Mouse (Mus musculus) small intestine, adult 2 months (tissue): ENCODE data around the gene Nap1l4. TPM values are rescaled to one million over a fixed set of nuclear protein-coding genes. Genes with fewer than 3 reads are reported as not detected.

ENCODE experiments used
- H3K27ac ChIP-seq: fragments of 200-500 bp; 2 replicates; pipeline ENCODE4 v1.5.1; 2012; ENCODE audit warnings: low read depth, low read length, control low read depth, inconsistent platforms; ENCODE audit not compliant: insufficient read depth
- H3K27me3 ChIP-seq: fragments of 200-500 bp; 2 replicates; pipeline ENCODE4 v1.6.1; 2012; ENCODE audit warnings: mild to moderate bottlenecking, moderate library complexity, low read length, inconsistent platforms; ENCODE audit not compliant: control insufficient read depth, insufficient read depth
- H3K36me3 ChIP-seq: fragments of 200-500 bp; 2 replicates; pipeline ENCODE4 v1.6.1; 2012; ENCODE audit warnings: mild to moderate bottlenecking, low read length, control low read depth, inconsistent platforms; ENCODE audit not compliant: control insufficient read depth, insufficient read depth
- H3K4me1 ChIP-seq: fragments of 200-500 bp; 2 replicates; pipeline ENCODE4 v1.6.1; 2012; ENCODE audit warnings: low read length, inconsistent platforms, mixed read lengths; ENCODE audit not compliant: control insufficient read depth, insufficient read depth, insufficient read length
- H3K4me3 ChIP-seq: fragments of 200-500 bp; 2 replicates; pipeline ENCODE4 v1.5.1; 2012; ENCODE audit warnings: low read depth, mild to moderate bottlenecking, control low read depth, inconsistent platforms, low read length, moderate library complexity
- CTCF ChIP-seq: fragments of 200-500 bp; IDR thresholded peaks from 2 replicates; pipeline ENCODE4 v1.5.1; 2012; ENCODE audit warnings: low read depth, mild to moderate bottlenecking, control low read depth, inconsistent platforms, low read length, moderate library complexity, mixed read lengths; ENCODE audit not compliant: insufficient replicate concordance, insufficient read length; ENCODE audit errors: extremely low read depth
- POLR2A ChIP-seq: fragments of 200-500 bp; IDR thresholded peaks from 2 replicates; pipeline ENCODE4 v1.6.1; 2012; ENCODE audit warnings: low read depth, mild to moderate bottlenecking, control low read depth, inconsistent platforms, low read length, moderate library complexity
- WGBS: fragments of 180-500 bp; shearing (Covaris S2); methylation state at CpG from one replicate; pipeline ENCODE4 v1.1.7; 2018; 5-methylcytosine and 5-hydroxymethylcytosine counted together
- polyA plus RNA-seq: library from polyadenylated mRNA; depleted of rRNA; stranded (reverse); fragments of >200 nt; gene quantifications from 2 replicates; pipeline ENCODE4 v1.2.3, GENCODE M21; 2012; rRNA removed

The Nap1l4 gene
- 18.8 and 35.8 TPM in 2 replicates for polyA plus RNA-seq

GRCm38 (mm10) chr7:143548976-143549457 is at the start of gene Nap1l4:
Gene Nap1l4, minus strand, starts transcription at chr7:143549106.
- H3K4me3 ChIP-seq = peak within 1 kb of the TSS; percentile 83
- H3K4me1 ChIP-seq = peaks cover 2% of the 10 kb centered on the region; the same call in 1 of the 2 replicates
- 1% methylated on average over 42 of the region's 43 CpGs for WGBS
- no peaks in the 10 kb centered on the region for H3K27me3 ChIP-seq
- H3K27ac ChIP-seq = peak within 1 kb of the TSS; percentile 92
- H3K36me3 ChIP-seq = no peaks in the 10 kb centered on the region
- no peak for TF ChIP-seq CTCF
- peak; percentile 50; the same call in 1 of the 2 replicates for TF ChIP-seq POLR2A

DNA sequence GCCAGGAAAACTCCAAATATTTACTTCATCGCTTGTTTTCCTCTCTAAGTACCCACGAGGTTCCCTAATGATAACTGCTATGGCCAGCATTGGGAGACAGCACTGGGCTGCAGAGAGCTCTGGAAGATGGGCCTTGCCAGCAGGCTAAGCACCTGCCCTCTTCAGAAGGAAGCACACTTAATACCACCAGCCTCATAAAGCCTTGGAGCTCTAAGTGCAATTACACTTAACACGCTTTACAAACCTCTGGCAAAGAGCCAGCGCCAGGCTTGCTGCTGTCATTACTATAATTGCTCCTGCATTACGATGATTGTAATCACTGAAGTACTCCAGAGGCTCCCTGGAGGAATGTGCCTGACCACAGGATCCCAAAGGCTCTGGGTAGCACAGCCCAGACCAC is 46.0 kb upstream of the Nap1l4 start:
- Histone ChIP-seq H3K27ac (no peak overlapping the region), H3K4me1 (peaks cover 13% of the 10 kb centered on the region), H3K36me3 (peaks cover 10% of the 10 kb centered on the region), H3K27me3 (no peaks in the 10 kb centered on the region), H3K4me3 (no peak overlapping the region)
- TF ChIP-seq CTCF = no peak
- TF ChIP-seq POLR2A = no peak
- 19% methylated on average over 5 of the region's 5 CpGs for WGBS

GRCm38 (mm10) chr7:143592255-143592654 is 43.3 kb upstream of the Nap1l4 start:
- Histone ChIP-seq H3K4me1 (peaks cover 7% of the 10 kb centered on the region), H3K27me3 (no peaks in the 10 kb centered on the region), H3K4me3 (no peak overlapping the region), H3K36me3 (peaks cover 22% of the 10 kb centered on the region), H3K27ac (no peak overlapping the region)
- TF ChIP-seq CTCF (no peak), POLR2A (no peak)
- 96% methylated on average over 10 of the region's 10 CpGs for WGBS

- no peaks in the 10 kb centered on the region for H3K4me1 ChIP-seq
- 89% methylated on average over 4 of the region's 4 CpGs for WGBS
- no peak overlapping the region for H3K4me3 ChIP-seq
- H3K27me3 ChIP-seq = no peaks in the 10 kb centered on the region
- TF ChIP-seq CTCF (no peak), POLR2A (no peak)
- no peak overlapping the region for H3K27ac ChIP-seq
- peaks cover 46% of the 10 kb centered on the region for H3K36me3 ChIP-seq
These were observed 39.1 kb upstream of the Nap1l4 start for GRCm38 (mm10) chr7:143588006-143588405.

- Histone ChIP-seq H3K36me3 (peaks cover 49% of the 10 kb centered on the region), H3K4me1 (no peaks in the 10 kb centered on the region), H3K27me3 (no peaks in the 10 kb centered on the region), H3K27ac (no peak overlapping the region), H3K4me3 (no peak overlapping the region)
- TF ChIP-seq CTCF (no peak), POLR2A (no peak)
- WGBS = 88% methylated on average over 5 of the region's 5 CpGs
These were observed 38.7 kb upstream of the Nap1l4 start for GRCm38 (mm10) chr7:143587586-143587985.

DNA sequence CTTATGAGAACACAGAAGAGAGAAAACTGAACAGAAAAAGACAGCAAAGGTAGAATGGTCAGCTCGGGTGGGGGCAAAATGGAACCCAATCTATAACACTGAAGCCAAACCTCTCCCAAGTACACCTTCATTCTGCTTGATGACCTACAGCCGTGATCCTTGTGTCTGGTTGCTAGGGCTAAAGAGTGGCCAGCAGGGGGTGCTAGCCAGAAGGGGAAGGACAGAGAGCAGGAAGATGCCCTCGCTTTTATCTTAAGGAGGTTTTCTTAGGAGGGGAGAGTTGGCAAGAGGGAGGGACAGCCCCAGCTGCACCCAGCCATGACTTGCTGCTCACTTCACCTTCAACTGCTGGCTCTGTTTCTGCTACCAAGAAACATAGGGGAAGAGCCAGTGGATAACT is 35.0 kb upstream of the Nap1l4 start:
- TF ChIP-seq POLR2A = no peak
- TF ChIP-seq CTCF = peak; percentile 91; the same call in 1 of the 2 replicates
- Histone ChIP-seq H3K27me3 (no peaks in the 10 kb centered on the region), H3K36me3 (peaks cover 53% of the 10 kb centered on the region), H3K4me1 (no peaks in the 10 kb centered on the region), H3K4me3 (no peak overlapping the region), H3K27ac (no peak overlapping the region)
- 21% methylated on average over 3 of the region's 3 CpGs for WGBS

GRCm38 (mm10) chr7:143583025-143583424 is 34.1 kb upstream of the Nap1l4 start:
- Histone ChIP-seq H3K4me1 (no peaks in the 10 kb centered on the region), H3K4me3 (no peak overlapping the region), H3K36me3 (peaks cover 56% of the 10 kb centered on the region), H3K27ac (no peak overlapping the region), H3K27me3 (no peaks in the 10 kb centered on the region)
- no peak for TF ChIP-seq CTCF
- no peak for TF ChIP-seq POLR2A
- WGBS = 90% methylated on average over 5 of the region's 5 CpGs

DNA sequence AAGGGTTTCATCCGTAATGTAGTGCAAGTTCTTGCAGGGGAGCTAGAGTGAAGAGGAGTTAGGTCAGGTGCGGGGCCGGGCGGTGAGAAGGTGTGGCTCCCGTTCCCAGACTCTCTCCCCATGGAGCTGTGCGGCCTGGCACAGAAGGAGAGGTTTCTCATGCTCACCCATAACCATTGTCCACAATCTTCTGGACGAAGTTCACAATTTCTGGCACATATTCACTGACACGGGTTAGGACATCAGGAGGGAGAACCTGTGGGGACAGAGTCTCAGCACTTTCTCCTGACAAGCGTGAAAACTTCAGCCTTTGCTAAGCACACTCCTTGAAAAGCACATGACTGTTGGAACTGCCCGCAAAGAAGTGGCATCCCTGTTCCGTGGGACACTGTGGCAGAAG is 26.8 kb upstream of the Nap1l4 start:
- Histone ChIP-seq H3K36me3 (peaks cover 77% of the 10 kb centered on the region), H3K4me1 (no peaks in the 10 kb centered on the region), H3K27ac (no peak overlapping the region), H3K27me3 (no peaks in the 10 kb centered on the region), H3K4me3 (no peak overlapping the region)
- TF ChIP-seq CTCF = no peak
- 93% methylated on average over 11 of the region's 11 CpGs for WGBS
